Mouse (Mus musculus): ENCODE results near the gene Ros1. TPM values are rescaled to one million over a fixed set of nuclear protein-coding genes. Genes with fewer than 3 reads are reported as not detected.

Gene Ros1
- polyA plus RNA-seq, 1 experiment from 2014 or later = not detected

GRCm38 (mm10) chr10:52022413-52023212 lies 172.4 kb downstream of the Ros1 start, which contains the start of gene Vgll2:
Vgll2 (plus strand) TSS chr10:52022502.
- WGBS = under 1% methylated on average over 49 of the region's 60 CpGs

DNA sequence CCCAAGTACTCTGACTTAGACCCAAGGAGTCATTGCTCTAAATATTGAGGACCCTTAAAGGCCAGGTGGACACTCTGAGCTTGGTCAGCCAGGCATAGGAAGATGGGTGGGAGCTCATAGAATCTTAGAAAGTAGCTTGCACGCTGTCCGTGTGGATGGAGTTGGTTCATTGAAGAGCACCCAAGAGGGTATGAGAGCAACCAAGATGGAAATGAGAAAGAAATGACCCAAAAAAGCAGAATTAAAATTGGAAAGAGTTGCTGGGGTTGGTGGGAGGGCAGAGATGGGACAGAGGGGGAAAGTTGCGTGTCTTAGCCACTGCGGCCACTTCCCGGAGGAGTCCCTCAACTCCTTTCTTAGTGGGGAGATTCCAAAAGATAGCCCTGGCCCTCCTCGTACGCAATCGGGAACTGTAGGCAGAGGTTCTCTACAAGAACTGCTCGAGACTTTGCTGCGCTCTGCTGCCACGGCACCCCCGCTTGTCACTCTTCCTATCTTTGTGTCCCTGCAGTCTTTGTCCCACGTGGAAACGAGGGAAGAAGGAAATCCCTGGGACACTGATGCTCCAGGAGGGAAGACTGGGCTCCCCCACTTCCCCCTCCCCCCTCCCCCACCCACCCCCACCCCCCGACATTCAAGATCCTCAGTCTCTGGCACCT lies 173.2 kb downstream of the Ros1 start:
- Histone ChIP-seq H3K4me3 (ENCODE audit: low read depth, low read length) (peak overlapping the region; percentile 42), H3K27me3 (ENCODE audit: control insufficient read depth, insufficient read depth, low read length) (peaks cover 50% of the 10 kb centered on the region), H3K4me1 (replicated peaks; ENCODE audit: control insufficient read depth, insufficient read depth, low read length) (peaks cover 2% of the 10 kb centered on the region; the same call in 1 of the 2 replicates), H3K36me3 (ENCODE audit: control insufficient read depth, insufficient read depth, low read length) (no peaks in the 10 kb centered on the region), H3K9me3 (ENCODE audit: control insufficient read depth, low read length) (no peaks in the 10 kb centered on the region), H3K9ac (ENCODE audit: low read depth, low read length) (0 out of 2 replicates have a peak overlapping the region, but pooled peaks have one; percentile 12), H3K27ac (ENCODE audit: low read depth, low read length) (no peak overlapping the region), H3K4me2 (replicated peaks; ENCODE audit: low read depth, low read length) (peak overlapping the region; percentile 93)
- DNase-seq (ENCODE audit: low spot score) (peak; percentile 63), ATAC-seq (ENCODE audit: low FRiP score) (peak; percentile 67)
- WGBS = 2% methylated on average over 14 of the region's 15 CpGs

More at GRCm38 (mm10) chr10:52022413-52023212, 172.4 kb downstream of the Ros1 start, which contains the start of gene Vgll2:
- Histone ChIP-seq H3K27ac (ENCODE audit: low read depth, low read length) (no peak within 1 kb of the TSS), H3K4me1 (replicated peaks; ENCODE audit: control insufficient read depth, insufficient read depth, low read length) (peaks cover 7% of the 10 kb centered on the region), H3K9ac (ENCODE audit: low read depth, low read length) (0 out of 2 replicates have a peak within 1 kb of the TSS, but pooled peaks have one; percentile 45), H3K4me3 (ENCODE audit: low read depth, low read length) (peak within 1 kb of the TSS; percentile 42), H3K27me3 (ENCODE audit: control insufficient read depth, insufficient read depth, low read length) (peaks cover 58% of the 10 kb centered on the region), H3K4me2 (replicated peaks; ENCODE audit: low read depth, low read length) (peak within 1 kb of the TSS; percentile 93), H3K9me3 (ENCODE audit: control insufficient read depth, low read length) (no peaks in the 10 kb centered on the region), H3K36me3 (ENCODE audit: control insufficient read depth, insufficient read depth, low read length) (no peaks in the 10 kb centered on the region)
- peak; percentile 77 for DNase-seq (ENCODE audit: low spot score)
- peak; percentile 83 for ATAC-seq (ENCODE audit: low FRiP score)

DNA sequence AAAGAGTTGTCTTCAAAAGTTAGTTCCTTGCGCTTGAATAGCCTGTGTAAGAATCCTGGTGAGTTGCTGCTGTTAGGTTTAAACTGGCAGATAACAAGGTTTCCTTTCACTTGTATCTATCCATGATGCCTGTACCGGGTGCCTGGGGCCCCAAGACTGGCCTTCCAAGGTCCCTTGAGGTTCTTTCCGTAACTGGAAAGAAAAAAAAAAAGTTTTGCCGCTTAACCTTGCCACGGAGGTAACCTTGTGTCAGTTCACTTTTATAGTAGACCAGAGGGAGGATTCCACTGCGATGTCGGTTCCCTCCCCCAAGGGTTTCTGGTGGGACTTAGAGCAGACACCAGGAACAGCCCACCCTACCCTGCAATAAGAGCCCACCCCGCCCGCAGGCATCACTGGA lies 173.8 kb downstream of the Ros1 start:
- H3K4me3 ChIP-seq (ENCODE audit: low read depth, low read length) = no peak overlapping the region
- ATAC-seq (ENCODE audit: low FRiP score) = no peak
- peaks cover 2% of the 10 kb centered on the region; the same call in 1 of the 2 replicates for H3K4me1 ChIP-seq (replicated peaks; ENCODE audit: control insufficient read depth, insufficient read depth, low read length)
- H3K27ac ChIP-seq (ENCODE audit: low read depth, low read length) = no peak overlapping the region
- H3K27me3 ChIP-seq (ENCODE audit: control insufficient read depth, insufficient read depth, low read length) = peaks cover 47% of the 10 kb centered on the region
- H3K9me3 ChIP-seq (ENCODE audit: control insufficient read depth, low read length) = no peaks in the 10 kb centered on the region
- no peaks in the 10 kb centered on the region for H3K36me3 ChIP-seq (ENCODE audit: control insufficient read depth, insufficient read depth, low read length)
- no peak for DNase-seq (ENCODE audit: low spot score)
- H3K4me2 ChIP-seq (replicated peaks; ENCODE audit: low read depth, low read length) = no peak overlapping the region
- no peak overlapping the region for H3K9ac ChIP-seq (ENCODE audit: low read depth, low read length)
- WGBS = 1% methylated on average over 9 of the region's 9 CpGs

DNA sequence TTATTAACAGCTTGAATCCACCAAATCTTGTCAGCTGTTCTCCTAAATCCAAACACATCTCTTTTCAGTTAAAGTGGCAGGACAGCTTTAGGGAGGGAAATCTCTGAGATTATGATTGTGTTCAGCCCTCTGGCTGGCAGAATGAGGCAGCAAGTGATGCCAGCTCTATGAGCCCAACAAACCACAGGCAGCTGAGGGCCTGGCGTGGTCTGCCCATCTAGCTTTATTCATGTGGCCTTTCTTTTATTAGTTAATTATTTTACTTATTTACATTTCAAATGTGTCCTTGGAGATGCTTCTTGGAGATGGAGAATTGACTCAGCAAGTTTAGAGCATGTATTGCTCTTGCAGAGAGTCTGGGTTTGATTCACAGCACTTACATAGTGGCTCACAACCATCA lies 176.6 kb downstream of the Ros1 start:
- Histone ChIP-seq H3K36me3 (ENCODE audit: control insufficient read depth, insufficient read depth, low read length) (no peaks in the 10 kb centered on the region), H3K4me3 (ENCODE audit: low read depth, low read length) (no peak overlapping the region), H3K27me3 (ENCODE audit: control insufficient read depth, insufficient read depth, low read length) (peaks cover 26% of the 10 kb centered on the region), H3K4me1 (replicated peaks; ENCODE audit: control insufficient read depth, insufficient read depth, low read length) (peaks cover 2% of the 10 kb centered on the region; the same call in 1 of the 2 replicates), H3K9ac (ENCODE audit: low read depth, low read length) (no peak overlapping the region), H3K9me3 (ENCODE audit: control insufficient read depth, low read length) (no peaks in the 10 kb centered on the region), H3K27ac (ENCODE audit: low read depth, low read length) (no peak overlapping the region), H3K4me2 (replicated peaks; ENCODE audit: low read depth, low read length) (no peak overlapping the region)
- ATAC-seq (ENCODE audit: low FRiP score) (no peak), DNase-seq (ENCODE audit: low spot score) (no peak)
- 56% methylated on average over 1 of the region's 1 CpGs for WGBS

Other genes with a start within 250 kb of the Ros1 start
- gene Vgll2, start 172.7 kb downstream of the Ros1 start, polyA plus RNA-seq (2014; fragmentation: Nextera tagmentation; extraction: Ambion mirVana) = 1.2 and 3.4 TPM in 2 replicates
- gene Dcbld1, start 38.4 kb upstream of the Ros1 start, polyA plus RNA-seq (2014; fragmentation: Nextera tagmentation; extraction: Ambion mirVana) = 18.8 and 22.5 TPM in 2 replicates
- gene Gm26741, start 163.5 kb upstream of the Ros1 start, polyA plus RNA-seq (2014; fragmentation: Nextera tagmentation; extraction: Ambion mirVana) = not detected in 2 replicates
- gene Gopc, start 186.9 kb upstream of the Ros1 start, polyA plus RNA-seq (2014; fragmentation: Nextera tagmentation; extraction: Ambion mirVana) = 19.8 and 20.6 TPM in 2 replicates
- gene Nepn, start 193.7 kb upstream of the Ros1 start, polyA plus RNA-seq (2014; fragmentation: Nextera tagmentation; extraction: Ambion mirVana) = not detected in 2 replicates
- 17.1 and 17.6 TPM in 2 replicates for gene Nus1, start 222.3 kb upstream of the Ros1 start, polyA plus RNA-seq (2014; fragmentation: Nextera tagmentation; extraction: Ambion mirVana)

Measured in hindbrain, embryonic 11.5 days (tissue).